14 mouse cellular contexts compared by ENCODE assay signal in genomic region chr7:145127661-145128060, GRCm38 (mm10).
DNase-seq lines count a peak whose midpoint lies in the region; ATAC-seq lines count a peak whose summit lies in the region.
"Had no signal": no experiment of that assay in that cellular context is flagged by ENCODE, and none has a peak within 500 bp of the region (broad histone marks: within the 10 kb centered on the region; RNA-seq: fewer than 3 reads in every experiment).

No protein-coding gene starts in this region.

- no peaks in the 10 kb centered on the region for H3K27me3 ChIP-seq in heart, embryonic 15.5 days
- no peaks in the 10 kb centered on the region for H3K27me3 ChIP-seq in kidney, embryonic 15.5 days
- H3K27me3 ChIP-seq: limb, embryonic 13.5 days had no signal

- peak overlapping the region; percentile 62 for H3K27ac ChIP-seq in heart, embryonic 15.5 days
- H3K27ac ChIP-seq in kidney, embryonic 15.5 days: peak overlapping the region; percentile 82
- H3K27ac ChIP-seq: limb, embryonic 13.5 days had no signal

- no peak overlapping the region for H3K4me2 ChIP-seq in heart, embryonic 15.5 days
- no peak overlapping the region for H3K4me2 ChIP-seq in kidney, embryonic 15.5 days
- H3K4me2 ChIP-seq: limb, embryonic 13.5 days; lung, embryonic 14.5 days had no signal

- intact Hi-C loops in heart, postnatal 25 days (cut with DNase I): no loop called here

- H3K9ac ChIP-seq in heart, embryonic 15.5 days: no peak overlapping the region
- no peak overlapping the region for H3K9ac ChIP-seq in kidney, embryonic 15.5 days
- H3K9ac ChIP-seq: limb, embryonic 13.5 days; lung, embryonic 14.5 days had no signal

- WGBS in heart, embryonic 15.5 days: 15% methylated on average over 8 of the region's 8 CpGs
- WGBS in kidney, embryonic 15.5 days: 10% methylated on average over 8 of the region's 8 CpGs

- no peaks in the 10 kb centered on the region for H3K9me3 ChIP-seq in heart, embryonic 15.5 days (replicated peaks)
- H3K9me3 ChIP-seq in kidney, embryonic 15.5 days (replicated peaks): no peaks in the 10 kb centered on the region

- no peak for DNase-seq in heart, postnatal 25 days (ENCODE audit: low spot score)
- DNase-seq in ES-CJ7 (ENCODE audit: low read depth, low spot score): peak; percentile 40
- peak; percentile 71 for DNase-seq in embryo, embryonic 10 days (ENCODE audit: low spot score)
- no peak for DNase-seq in natural killer cell, adult 2 months (ENCODE audit: low spot score in 2 of 2)
- no peak for DNase-seq in spleen, postnatal 14 days (ENCODE audit: low spot score in 2 of 2)
- DNase-seq in ovary, postnatal 10 days (ENCODE audit: low spot score): no peak
- DNase-seq: adrenal gland, adult 2 months; cerebellum, adult 9-10 months; lung, embryonic 14.5 days; right cerebral cortex, postnatal 4 days; thymus, postnatal 4 days had no signal

- ATAC-seq in heart, embryonic 15.5 days (replicated peaks; ENCODE audit: insufficient number of reproducible peaks, insufficient read depth, low FRiP score, low read depth): no peak
- peak; percentile 24 for ATAC-seq in kidney, embryonic 15.5 days (replicated peaks; ENCODE audit: low FRiP score)

- H3K4me3 ChIP-seq in heart, embryonic 15.5 days: no peak overlapping the region
- no peak overlapping the region for H3K4me3 ChIP-seq in kidney, embryonic 15.5 days (replicated peaks)
- H3K4me3 ChIP-seq: limb, embryonic 13.5 days had no signal

- H3K36me3 ChIP-seq in heart, embryonic 15.5 days: no peaks in the 10 kb centered on the region
- no peaks in the 10 kb centered on the region for H3K36me3 ChIP-seq in kidney, embryonic 15.5 days
- H3K36me3 ChIP-seq: limb, embryonic 13.5 days had no signal

- peaks cover 26% of the 10 kb centered on the region for H3K4me1 ChIP-seq in heart, embryonic 15.5 days (replicated peaks)
- H3K4me1 ChIP-seq in kidney, embryonic 15.5 days: peaks cover 48% of the 10 kb centered on the region

Comparison
In these comparisons a context has a peak if more than half of its experiments do, and no peak if none do; other contexts are left out.
1. DNase-seq: peak in ES-CJ7 (single experiment) and embryo, embryonic 10 days (single experiment); none in heart, postnatal 25 days (single experiment), natural killer cell, adult 2 months (0 of 2), spleen, postnatal 14 days (0 of 2) and ovary, postnatal 10 days (single experiment).